Mouse (Mus musculus): Measurements from ENCODE around the gene Shoc2. TPM values are rescaled to one million over a fixed set of nuclear protein-coding genes. Genes with fewer than 3 reads are reported as not detected.
A peak's percentile ranks its signal among the peaks of the same experiment; 100 is the strongest.

Shoc2 gene
- 30.9 and 34.1 TPM in 2 replicates for polyA plus RNA-seq (2015; fragmentation: Nextera tagmentation; extraction: Ambion mirVana)

GRCm38 (mm10) chr19:53943802-53944785 lies at the start of gene Shoc2, which contains the start of gene Bbip1:
Shoc2 (plus strand) TSS chr19:53944306.
Bbip1 (minus strand) TSS chr19:53944627.
- H3K4me1 ChIP-seq = peaks cover 32% of the 10 kb centered on the region
- WGBS = under 1% methylated on average over 62 of the region's 62 CpGs
- H3K36me3 ChIP-seq = no peaks in the 10 kb centered on the region
- H3K27ac ChIP-seq (replicated peaks) = peak within 1 kb of the TSS; percentile 98
- ATAC-seq (ENCODE audit: extremely low read depth, insufficient number of reproducible peaks, low FRiP score, low TSS enrichment) = peak; percentile 89
- H3K27me3 ChIP-seq (replicated peaks) = no peaks in the 10 kb centered on the region
- H3K4me2 ChIP-seq = peak within 1 kb of the TSS; percentile 80
- H3K4me3 ChIP-seq = peak within 1 kb of the TSS; percentile 97
- H3K9ac ChIP-seq = peak within 1 kb of the TSS; percentile 99
- no peaks in the 10 kb centered on the region for H3K9me3 ChIP-seq

GRCm38 (mm10) chr19:53894538-53895121 lies 49.5 kb upstream of the Shoc2 start:
- ATAC-seq (ENCODE audit: extremely low read depth, insufficient number of reproducible peaks, low FRiP score, low TSS enrichment) = no peak
- peaks cover 49% of the 10 kb centered on the region for H3K4me1 ChIP-seq
- H3K36me3 ChIP-seq = no peaks in the 10 kb centered on the region
- H3K27me3 ChIP-seq (replicated peaks) = no peaks in the 10 kb centered on the region
- no peak overlapping the region for H3K27ac ChIP-seq (replicated peaks)
- H3K9ac ChIP-seq = no peak overlapping the region
- H3K9me3 ChIP-seq = no peaks in the 10 kb centered on the region
- no peak overlapping the region for H3K4me3 ChIP-seq
- 75% methylated on average over 12 of the region's 12 CpGs for WGBS
- H3K4me2 ChIP-seq = no peak overlapping the region

- no peaks in the 10 kb centered on the region for H3K27me3 ChIP-seq (replicated peaks)
- WGBS = 65% methylated on average over 5 of the region's 5 CpGs
- no peaks in the 10 kb centered on the region for H3K9me3 ChIP-seq
- H3K4me2 ChIP-seq = no peak overlapping the region
- no peak for ATAC-seq (ENCODE audit: extremely low read depth, insufficient number of reproducible peaks, low FRiP score, low TSS enrichment)
- H3K4me1 ChIP-seq = peaks cover 39% of the 10 kb centered on the region
- H3K27ac ChIP-seq (replicated peaks) = peak overlapping the region; percentile 45
- no peaks in the 10 kb centered on the region for H3K36me3 ChIP-seq
- no peak overlapping the region for H3K4me3 ChIP-seq
- no peak overlapping the region for H3K9ac ChIP-seq
Observed at GRCm38 (mm10) chr19:53898046-53898445, 46.1 kb upstream of the Shoc2 start.

- Histone ChIP-seq H3K27me3 (replicated peaks) (no peaks in the 10 kb centered on the region), H3K4me1 (peaks cover 34% of the 10 kb centered on the region), H3K36me3 (no peaks in the 10 kb centered on the region), H3K27ac (replicated peaks) (peak overlapping the region; percentile 45), H3K4me2 (no peak overlapping the region), H3K9ac (no peak overlapping the region), H3K9me3 (no peaks in the 10 kb centered on the region), H3K4me3 (no peak overlapping the region)
- 73% methylated on average over 4 of the region's 4 CpGs for WGBS
- ATAC-seq (ENCODE audit: extremely low read depth, insufficient number of reproducible peaks, low FRiP score, low TSS enrichment) = no peak
Observed at GRCm38 (mm10) chr19:53898498-53898897, 45.6 kb upstream of the Shoc2 start.

- 78% methylated on average over 25 of the region's 25 CpGs for WGBS
- no peaks in the 10 kb centered on the region for H3K27me3 ChIP-seq (replicated peaks)
- H3K4me2 ChIP-seq = no peak overlapping the region
- H3K27ac ChIP-seq (replicated peaks) = no peak overlapping the region
- H3K36me3 ChIP-seq = no peaks in the 10 kb centered on the region
- H3K4me1 ChIP-seq = peaks cover 28% of the 10 kb centered on the region
- H3K9ac ChIP-seq = no peak overlapping the region
- ATAC-seq (ENCODE audit: extremely low read depth, insufficient number of reproducible peaks, low FRiP score, low TSS enrichment) = no peak
- H3K9me3 ChIP-seq = no peaks in the 10 kb centered on the region
- no peak overlapping the region for H3K4me3 ChIP-seq
Observed at GRCm38 (mm10) chr19:53898970-53899900, 44.9 kb upstream of the Shoc2 start.

- Histone ChIP-seq H3K9ac (no peak overlapping the region), H3K27ac (replicated peaks) (no peak overlapping the region), H3K27me3 (replicated peaks) (no peaks in the 10 kb centered on the region), H3K4me3 (no peak overlapping the region), H3K4me1 (peaks cover 36% of the 10 kb centered on the region), H3K9me3 (no peaks in the 10 kb centered on the region), H3K36me3 (no peaks in the 10 kb centered on the region), H3K4me2 (no peak overlapping the region)
- 78% methylated on average over 14 of the region's 14 CpGs for WGBS
- no peak for ATAC-seq (ENCODE audit: extremely low read depth, insufficient number of reproducible peaks, low FRiP score, low TSS enrichment)
Observed at GRCm38 (mm10) chr19:53899941-53900610, 44.0 kb upstream of the Shoc2 start.

GRCm38 (mm10) chr19:53901931-53902738 lies 42.0 kb upstream of the Shoc2 start:
- no peak for ATAC-seq (ENCODE audit: extremely low read depth, insufficient number of reproducible peaks, low FRiP score, low TSS enrichment)
- no peaks in the 10 kb centered on the region for H3K27me3 ChIP-seq (replicated peaks)
- peak overlapping the region; percentile 96 for H3K9ac ChIP-seq
- peak overlapping the region; percentile 99 for H3K4me3 ChIP-seq
- peak overlapping the region; percentile 91 for H3K27ac ChIP-seq (replicated peaks)
- 28% methylated on average over 15 of the region's 15 CpGs for WGBS
- H3K4me1 ChIP-seq = peaks cover 45% of the 10 kb centered on the region
- no peaks in the 10 kb centered on the region for H3K36me3 ChIP-seq
- H3K9me3 ChIP-seq = no peaks in the 10 kb centered on the region
- peak overlapping the region; percentile 76 for H3K4me2 ChIP-seq

- WGBS = under 1% methylated on average over 55 of the region's 61 CpGs
- peaks cover 41% of the 10 kb centered on the region for H3K4me1 ChIP-seq
- peak overlapping the region; percentile 99 for H3K4me3 ChIP-seq
Observed at GRCm38 (mm10) chr19:53902739-53903487, 41.2 kb upstream of the Shoc2 start.

GRCm38 (mm10) chr19:53903507-53904321 lies 40.4 kb upstream of the Shoc2 start:
- Histone ChIP-seq H3K27me3 (replicated peaks) (no peaks in the 10 kb centered on the region), H3K4me3 (peak overlapping the region; percentile 99), H3K27ac (replicated peaks) (peak overlapping the region; percentile 91), H3K4me1 (peaks cover 36% of the 10 kb centered on the region), H3K9ac (peak overlapping the region; percentile 96), H3K36me3 (0 out of 2 replicates have a peak, but pooled peaks cover 3% of the 10 kb centered on the region), H3K4me2 (peak overlapping the region; percentile 86), H3K9me3 (no peaks in the 10 kb centered on the region)
- WGBS = under 1% methylated on average over 47 of the region's 83 CpGs
- peak; percentile 48 for ATAC-seq (ENCODE audit: extremely low read depth, insufficient number of reproducible peaks, low FRiP score, low TSS enrichment)

More at GRCm38 (mm10) chr19:53902739-53903487, 41.2 kb upstream of the Shoc2 start:
- Histone ChIP-seq H3K4me2 (peak overlapping the region; percentile 86), H3K9ac (peak overlapping the region; percentile 96), H3K36me3 (no peaks in the 10 kb centered on the region), H3K27me3 (replicated peaks) (no peaks in the 10 kb centered on the region), H3K27ac (replicated peaks) (peak overlapping the region; percentile 91), H3K9me3 (no peaks in the 10 kb centered on the region)
- peak; percentile 96 for ATAC-seq (ENCODE audit: extremely low read depth, insufficient number of reproducible peaks, low FRiP score, low TSS enrichment)

Data from heart, embryonic 13.5 days (tissue).